Mouse (Mus musculus) limb, embryonic 12.5 days (tissue): ENCODE data around the gene Mfng. TPM values are rescaled to one million over a fixed set of nuclear protein-coding genes. Genes with fewer than 3 reads are reported as not detected.

Experiments used
- ATAC-seq: fragments of 200-750 bp; cut with Nextera tagmentation; 2 replicates; pipeline ENCODE4 v1.8.0; 2017; ENCODE audit warnings: low read depth, moderate TSS enrichment; ENCODE audit not compliant: insufficient number of reproducible peaks, insufficient read depth, low FRiP score, low TSS enrichment
- H3K27ac ChIP-seq: fragments of 300-500 bp; sonication (generic); 2 replicates; pipeline ENCODE4 v1.5.1; 2016; ENCODE audit warnings: mild to moderate bottlenecking, moderate library complexity
- H3K27me3 ChIP-seq: fragments of 300-500 bp; sonication (generic); 2 replicates; pipeline ENCODE4 v1.6.1; 2016; ENCODE audit warnings: mild to moderate bottlenecking, moderate library complexity
- H3K36me3 ChIP-seq: fragments of 300-500 bp; sonication (generic); 2 replicates; pipeline ENCODE4 v1.6.1; 2016; ENCODE audit warnings: mild to moderate bottlenecking, moderate library complexity
- H3K4me1 ChIP-seq: fragments of 300-500 bp; sonication (generic); replicated peaks from 2 replicates; pipeline ENCODE4 v1.6.1; 2016
- H3K4me2 ChIP-seq: fragments of 300-500 bp; sonication (generic); 2 replicates; pipeline ENCODE4 v1.6.1; 2016; ENCODE audit warnings: mild to moderate bottlenecking, moderate library complexity
- H3K4me3 ChIP-seq: fragments of 300-500 bp; sonication (generic); replicated peaks from 2 replicates; pipeline ENCODE4 v1.5.1; 2016; ENCODE audit warnings: mild to moderate bottlenecking
- H3K9ac ChIP-seq: fragments of 300-500 bp; sonication (generic); replicated peaks from 2 replicates; pipeline ENCODE4 v1.6.1; 2016; ENCODE audit warnings: mild to moderate bottlenecking, moderate library complexity
- H3K9me3 ChIP-seq: fragments of 300-500 bp; sonication (generic); 2 replicates; pipeline ENCODE4 v1.6.1; 2016; ENCODE audit warnings: mild to moderate bottlenecking, moderate library complexity
- WGBS: fragments of 180-500 bp; shearing (Covaris S2); methylation state at CpG from one replicate; pipeline ENCODE4 v1.1.7; 2016; 5-methylcytosine and 5-hydroxymethylcytosine counted together
- polyA plus RNA-seq: library from polyadenylated mRNA; unstranded; fragments of >200 nt; fragmentation: Nextera tagmentation; extraction: Ambion mirVana; gene quantifications from 2 replicates; pipeline ENCODE4 v1.2.1, GENCODE M21; 2016

The Mfng gene
- polyA plus RNA-seq, result 12.1 and 12.4 TPM in 2 replicates

GRCm38 (mm10) chr15:78773290-78773729 is at the start of gene Mfng:
Gene Mfng, minus strand, starts transcription at chr15:78773475.
- H3K36me3 ChIP-seq, result no peaks in the 10 kb centered on the region
- WGBS, result 2% methylated on average over 11 of the region's 11 CpGs
- H3K4me1 ChIP-seq, result peaks cover 25% of the 10 kb centered on the region
- H3K9me3 ChIP-seq, result 0 out of 2 replicates have a peak, but pooled peaks cover 4% of the 10 kb centered on the region
- H3K9ac ChIP-seq, result 0 out of 2 replicates have a peak within 1 kb of the TSS, but pooled peaks have one; percentile 8
- ATAC-seq, result peak; percentile 48
- H3K27me3 ChIP-seq, result peaks cover 35% of the 10 kb centered on the region
- peak within 1 kb of the TSS; percentile 35 for H3K4me2 ChIP-seq
- no peak within 1 kb of the TSS for H3K27ac ChIP-seq
- peak within 1 kb of the TSS; percentile 16 for H3K4me3 ChIP-seq

- 54% methylated on average over 6 of the region's 6 CpGs for WGBS
- Histone ChIP-seq H3K36me3 (no peaks in the 10 kb centered on the region), H3K27me3 (peaks cover 10% of the 10 kb centered on the region; the same call in 1 of the 2 replicates), H3K9me3 (no peaks in the 10 kb centered on the region), H3K4me1 (peaks cover 9% of the 10 kb centered on the region; the same call in 1 of the 2 replicates), H3K4me3 (no peak overlapping the region), H3K4me2 (no peak overlapping the region), H3K27ac (no peak overlapping the region), H3K9ac (no peak overlapping the region)
- no peak for ATAC-seq
Observed at GRCm38 (mm10) chr15:78816074-78816391, 42.8 kb upstream of the Mfng start.

DNA sequence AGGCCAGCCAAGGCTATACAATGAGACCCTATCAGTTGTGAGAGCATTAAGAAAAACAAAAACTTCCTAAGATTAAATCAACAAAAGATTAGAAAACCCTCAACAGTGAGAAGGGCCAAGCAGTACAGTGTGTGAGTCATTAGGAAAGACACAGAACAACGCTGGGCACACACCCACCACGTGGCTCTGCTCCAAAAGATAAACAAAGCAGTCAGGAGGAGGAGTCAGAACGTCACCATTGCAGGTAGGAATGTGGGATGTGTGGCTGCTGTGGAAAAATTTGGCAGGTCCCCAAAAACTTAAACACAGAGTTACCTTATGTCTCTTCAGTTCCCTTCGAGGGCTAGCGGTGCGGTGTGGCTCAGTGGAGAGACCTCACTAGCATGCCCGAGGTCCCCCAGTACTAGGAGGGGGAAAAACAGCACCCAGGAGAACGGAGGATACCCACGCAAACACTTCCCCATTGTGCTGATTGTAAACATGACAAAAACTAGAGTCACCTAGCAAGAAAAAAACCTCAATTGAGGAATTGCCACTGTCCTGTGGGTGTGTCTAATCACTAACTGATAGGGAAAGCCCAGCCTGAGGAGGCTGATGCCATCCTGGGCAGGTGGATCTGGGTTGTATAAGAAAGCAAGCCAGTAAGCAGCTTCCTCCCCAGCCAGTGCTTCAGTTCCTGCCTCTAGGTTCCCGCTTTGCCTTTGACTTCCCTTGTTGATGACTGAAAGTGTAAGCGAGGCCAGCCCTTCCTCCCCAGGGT is 42.2 kb upstream of the Mfng start:
- Histone ChIP-seq H3K36me3 (no peaks in the 10 kb centered on the region), H3K27ac (no peak overlapping the region), H3K4me2 (no peak overlapping the region), H3K9ac (no peak overlapping the region), H3K4me1 (peaks cover 7% of the 10 kb centered on the region; the same call in 1 of the 2 replicates), H3K27me3 (peaks cover 4% of the 10 kb centered on the region; the same call in 1 of the 2 replicates), H3K4me3 (no peak overlapping the region), H3K9me3 (no peaks in the 10 kb centered on the region)
- 52% methylated on average over 11 of the region's 11 CpGs for WGBS
- no peak for ATAC-seq

GRCm38 (mm10) chr15:78813603-78814002 is 40.3 kb upstream of the Mfng start:
- Histone ChIP-seq H3K4me3 (no peak overlapping the region), H3K36me3 (no peaks in the 10 kb centered on the region), H3K27me3 (peaks cover 10% of the 10 kb centered on the region), H3K27ac (no peak overlapping the region), H3K9ac (no peak overlapping the region), H3K4me1 (peaks cover 12% of the 10 kb centered on the region), H3K9me3 (no peaks in the 10 kb centered on the region), H3K4me2 (no peak overlapping the region)
- 87% methylated on average over 4 of the region's 4 CpGs for WGBS
- no peak for ATAC-seq

GRCm38 (mm10) chr15:78810146-78810545 is 36.9 kb upstream of the Mfng start:
- no peak for ATAC-seq
- 84% methylated on average over 9 of the region's 9 CpGs for WGBS

GRCm38 (mm10) chr15:78809739-78810138 is 36.5 kb upstream of the Mfng start:
- Histone ChIP-seq H3K9ac (no peak overlapping the region), H3K36me3 (no peaks in the 10 kb centered on the region), H3K27me3 (peaks cover 48% of the 10 kb centered on the region), H3K4me2 (no peak overlapping the region), H3K27ac (no peak overlapping the region), H3K9me3 (no peaks in the 10 kb centered on the region), H3K4me3 (no peak overlapping the region), H3K4me1 (peaks cover 12% of the 10 kb centered on the region)
- WGBS, result 52% methylated on average over 9 of the region's 9 CpGs
- no peak for ATAC-seq

More at GRCm38 (mm10) chr15:78810146-78810545, 36.9 kb upstream of the Mfng start:
- Histone ChIP-seq H3K4me3 (no peak overlapping the region), H3K9me3 (no peaks in the 10 kb centered on the region), H3K27me3 (peaks cover 44% of the 10 kb centered on the region), H3K9ac (no peak overlapping the region), H3K36me3 (no peaks in the 10 kb centered on the region), H3K4me2 (no peak overlapping the region), H3K27ac (no peak overlapping the region), H3K4me1 (peaks cover 12% of the 10 kb centered on the region)

DNA sequence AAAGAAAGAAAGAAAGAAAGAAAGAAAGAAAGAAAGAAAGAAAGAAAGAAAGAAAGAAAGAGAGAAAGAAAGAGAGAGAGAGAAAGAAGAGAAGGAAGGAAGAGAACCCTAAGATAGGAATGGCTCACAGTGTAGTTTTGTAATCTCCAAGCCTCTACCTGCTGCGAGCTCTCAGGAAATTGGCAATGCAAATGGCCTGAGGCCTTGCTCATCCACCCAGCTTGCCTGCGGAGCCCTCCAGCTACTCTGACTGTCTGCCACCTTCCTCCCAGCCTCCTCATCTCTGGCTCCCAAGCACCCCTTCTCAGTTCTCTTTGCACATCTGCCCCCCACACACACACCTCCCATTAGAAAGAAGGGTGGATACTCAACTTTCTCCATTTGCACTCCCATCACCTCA is 35.7 kb upstream of the Mfng start:
- no peak overlapping the region for H3K27ac ChIP-seq
- H3K9ac ChIP-seq, result no peak overlapping the region
- H3K36me3 ChIP-seq, result no peaks in the 10 kb centered on the region
- no peaks in the 10 kb centered on the region for H3K9me3 ChIP-seq
- ATAC-seq, result no peak
- 73% methylated on average over 2 of the region's 2 CpGs for WGBS
- H3K4me2 ChIP-seq, result no peak overlapping the region
- H3K4me1 ChIP-seq, result peaks cover 12% of the 10 kb centered on the region
- no peak overlapping the region for H3K4me3 ChIP-seq
- peaks cover 55% of the 10 kb centered on the region for H3K27me3 ChIP-seq

- no peak for ATAC-seq
- Histone ChIP-seq H3K27me3 (peaks cover 74% of the 10 kb centered on the region), H3K4me2 (no peak overlapping the region), H3K27ac (no peak overlapping the region), H3K4me3 (no peak overlapping the region), H3K4me1 (peaks cover 17% of the 10 kb centered on the region), H3K36me3 (no peaks in the 10 kb centered on the region), H3K9ac (no peak overlapping the region), H3K9me3 (no peaks in the 10 kb centered on the region)
- WGBS, result 74% methylated on average over 3 of the region's 3 CpGs
Observed at GRCm38 (mm10) chr15:78807141-78807540, 33.9 kb upstream of the Mfng start.

- Histone ChIP-seq H3K9ac (no peak overlapping the region), H3K4me3 (no peak overlapping the region), H3K27ac (no peak overlapping the region), H3K9me3 (no peaks in the 10 kb centered on the region), H3K4me1 (peaks cover 21% of the 10 kb centered on the region), H3K36me3 (no peaks in the 10 kb centered on the region), H3K4me2 (no peak overlapping the region), H3K27me3 (peaks cover 79% of the 10 kb centered on the region)
- no peak for ATAC-seq
- WGBS, result 42% methylated on average over 2 of the region's 2 CpGs
Observed at GRCm38 (mm10) chr15:78806614-78807013, 33.3 kb upstream of the Mfng start.

DNA sequence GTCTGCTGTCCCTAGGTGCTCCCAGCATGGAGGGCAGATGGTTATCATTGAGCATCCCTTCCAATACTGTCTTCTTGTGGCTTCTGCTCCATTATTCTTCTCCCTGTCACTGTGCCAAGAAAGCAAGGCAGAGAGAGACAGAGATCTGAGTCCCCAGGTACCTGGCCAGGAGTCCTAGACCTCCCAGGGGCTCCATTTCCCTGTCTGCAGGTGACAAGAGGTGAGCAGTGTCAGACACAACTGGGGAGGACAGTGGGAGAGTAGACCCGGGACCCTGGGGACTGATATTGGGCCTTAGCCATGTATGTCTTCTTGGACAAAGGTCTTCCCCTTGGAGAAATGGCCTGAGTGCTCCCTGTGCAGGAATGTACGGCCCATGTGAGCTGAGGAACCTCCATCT is 32.1 kb upstream of the Mfng start:
- no peak overlapping the region; the same call in 1 of the 2 replicates for H3K9ac ChIP-seq

DNA sequence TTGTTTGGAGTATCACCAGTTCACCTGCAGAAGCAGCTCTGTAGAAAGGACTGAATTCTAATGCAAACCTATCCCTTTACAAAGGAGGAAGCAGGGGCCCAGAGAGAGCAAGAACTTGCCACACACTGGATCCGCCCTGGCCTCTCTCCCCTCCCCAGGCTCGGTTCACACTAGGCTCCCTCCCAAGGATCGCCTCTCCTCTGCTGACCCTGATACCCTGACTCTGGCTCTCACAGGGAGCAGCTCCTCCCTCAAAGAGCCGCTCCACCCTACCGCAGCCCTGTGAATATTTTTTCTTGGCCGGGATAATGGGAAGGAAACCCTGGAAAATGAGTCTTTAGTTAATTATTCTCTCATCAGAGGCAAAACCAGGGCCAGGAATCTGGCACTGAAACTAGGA is 31.1 kb upstream of the Mfng start:
- Histone ChIP-seq H3K27me3 (peaks cover 94% of the 10 kb centered on the region), H3K9me3 (no peaks in the 10 kb centered on the region), H3K4me1 (peaks cover 11% of the 10 kb centered on the region), H3K4me3 (no peak overlapping the region), H3K36me3 (no peaks in the 10 kb centered on the region), H3K27ac (no peak overlapping the region), H3K9ac (no peak overlapping the region), H3K4me2 (no peak overlapping the region)
- ATAC-seq, result no peak
- WGBS, result 9% methylated on average over 6 of the region's 6 CpGs

More for the DNA sequence above, 32.1 kb upstream of the Mfng start:
- peaks cover 18% of the 10 kb centered on the region for H3K4me1 ChIP-seq
- ATAC-seq, result no peak
- peaks cover 92% of the 10 kb centered on the region for H3K27me3 ChIP-seq
- WGBS, result 72% methylated on average over 2 of the region's 2 CpGs
- no peaks in the 10 kb centered on the region for H3K9me3 ChIP-seq
- no peak overlapping the region for H3K27ac ChIP-seq
- no peak overlapping the region for H3K4me3 ChIP-seq
- no peak overlapping the region for H3K4me2 ChIP-seq
- no peaks in the 10 kb centered on the region for H3K36me3 ChIP-seq

GRCm38 (mm10) chr15:78803499-78803900 is 30.2 kb upstream of the Mfng start:
- Histone ChIP-seq H3K9me3 (no peaks in the 10 kb centered on the region), H3K4me2 (no peak overlapping the region), H3K9ac (no peak overlapping the region), H3K4me1 (peaks cover 14% of the 10 kb centered on the region), H3K27ac (no peak overlapping the region), H3K4me3 (no peak overlapping the region), H3K27me3 (peaks cover 98% of the 10 kb centered on the region), H3K36me3 (no peaks in the 10 kb centered on the region)
- 3% methylated on average over 8 of the region's 8 CpGs for WGBS
- ATAC-seq, result no peak
